Mouse (Mus musculus) heart, embryonic 15.5 days (tissue): Measurements from ENCODE around the gene Hnrnpul1. TPM values are rescaled to one million over a fixed set of nuclear protein-coding genes. Genes with fewer than 3 reads are reported as not detected.

Experiments
- ATAC-seq: fragments of 200-750 bp; cut with Nextera tagmentation; replicated peaks from 2 replicates; pipeline ENCODE4 v1.8.0; 2017; ENCODE audit warnings: low read depth, moderate TSS enrichment; ENCODE audit not compliant: insufficient number of reproducible peaks, insufficient read depth, low FRiP score
- H3K27ac ChIP-seq: fragments of 300-500 bp; sonication (generic); 2 replicates; pipeline ENCODE4 v1.5.1; 2015; ENCODE audit warnings: mild to moderate bottlenecking, inconsistent platforms
- H3K27me3 ChIP-seq: fragments of 300-500 bp; sonication (generic); 2 replicates; pipeline ENCODE4 v1.6.1; 2015; ENCODE audit warnings: inconsistent platforms
- H3K36me3 ChIP-seq: fragments of 300-500 bp; sonication (generic); 2 replicates; pipeline ENCODE4 v1.6.1; 2015; ENCODE audit warnings: mild to moderate bottlenecking, inconsistent platforms
- H3K4me1 ChIP-seq: fragments of 300-500 bp; sonication (generic); replicated peaks from 2 replicates; pipeline ENCODE4 v1.6.1; 2015; ENCODE audit warnings: inconsistent platforms
- H3K4me2 ChIP-seq: fragments of 300-500 bp; sonication (generic); 2 replicates; pipeline ENCODE4 v1.6.1; 2015; ENCODE audit warnings: inconsistent platforms, mild to moderate bottlenecking, moderate library complexity
- H3K4me3 ChIP-seq: fragments of 300-500 bp; sonication (generic); 2 replicates; pipeline ENCODE4 v1.5.1; 2015; ENCODE audit warnings: mild to moderate bottlenecking, inconsistent platforms
- H3K9ac ChIP-seq: fragments of 300-500 bp; sonication (generic); 2 replicates; pipeline ENCODE4 v1.6.1; 2015; ENCODE audit warnings: mild to moderate bottlenecking, inconsistent platforms
- H3K9me3 ChIP-seq: fragments of 300-500 bp; sonication (generic); replicated peaks from 2 replicates; pipeline ENCODE4 v1.6.1; 2016; ENCODE audit warnings: inconsistent platforms
- WGBS: fragments of 180-500 bp; shearing (Covaris S2); methylation state at CpG from one replicate; pipeline ENCODE4 v1.1.7; 2015; ENCODE audit warnings: mixed read lengths; 5-methylcytosine and 5-hydroxymethylcytosine counted together
- polyA plus RNA-seq: library from polyadenylated mRNA; unstranded; fragments of >200 nt; fragmentation: Nextera tagmentation; extraction: Ambion mirVana; gene quantifications from 2 replicates; pipeline ENCODE4 v1.2.1, GENCODE M21; 2015

Gene Hnrnpul1
- polyA plus RNA-seq, 1 experiment from 2014 or later: 35.4 TPM

- ATAC-seq: peak; percentile 76
- peak within 1 kb of the TSS; percentile 59 for H3K4me3 ChIP-seq
- H3K36me3 ChIP-seq: no peaks in the 10 kb centered on the region
- H3K27ac ChIP-seq: peak within 1 kb of the TSS; percentile 66
- 2% methylated on average over 27 of the region's 30 CpGs for WGBS
- peaks cover 36% of the 10 kb centered on the region for H3K4me1 ChIP-seq
- H3K27me3 ChIP-seq: no peaks in the 10 kb centered on the region
- H3K9ac ChIP-seq: peak within 1 kb of the TSS; percentile 60
- H3K4me2 ChIP-seq: peak within 1 kb of the TSS; percentile 88
- no peaks in the 10 kb centered on the region for H3K9me3 ChIP-seq
These were observed 33.9 kb upstream of the Hnrnpul1 start, which contains the start of gene Axl for GRCm38 (mm10) chr7:25788220-25789128. Gene Axl (minus strand): TSS chr7:25788705.

- H3K9ac ChIP-seq: peak overlapping the region; percentile 60
- no peaks in the 10 kb centered on the region for H3K9me3 ChIP-seq
- H3K4me3 ChIP-seq: peak overlapping the region; percentile 59
- H3K36me3 ChIP-seq: no peaks in the 10 kb centered on the region
- peak overlapping the region; percentile 88 for H3K4me2 ChIP-seq
- ATAC-seq: peak; percentile 32; the same call in 1 of the 2 replicates
- H3K4me1 ChIP-seq: peaks cover 41% of the 10 kb centered on the region
- no peaks in the 10 kb centered on the region for H3K27me3 ChIP-seq
- H3K27ac ChIP-seq: peak overlapping the region; percentile 66
- WGBS: 14% methylated on average over 8 of the region's 9 CpGs
These were observed 33.1 kb upstream of the Hnrnpul1 start for GRCm38 (mm10) chr7:25787456-25788219.

- peak overlapping the region; percentile 59 for H3K4me3 ChIP-seq
- H3K27me3 ChIP-seq: no peaks in the 10 kb centered on the region
- no peaks in the 10 kb centered on the region for H3K36me3 ChIP-seq
- 37% methylated on average over 4 of the region's 4 CpGs for WGBS
- peak overlapping the region; percentile 88 for H3K4me2 ChIP-seq
- H3K9ac ChIP-seq: peak overlapping the region; percentile 52; the same call in 1 of the 2 replicates
- no peaks in the 10 kb centered on the region for H3K9me3 ChIP-seq
- H3K27ac ChIP-seq: no peak overlapping the region
- ATAC-seq: no peak
- peaks cover 45% of the 10 kb centered on the region for H3K4me1 ChIP-seq
These were observed 32.4 kb upstream of the Hnrnpul1 start for GRCm38 (mm10) chr7:25786974-25787373.

- WGBS: 61% methylated on average over 4 of the region's 4 CpGs
- Histone ChIP-seq H3K4me2 (no peak overlapping the region), H3K4me3 (no peak overlapping the region), H3K9me3 (no peaks in the 10 kb centered on the region), H3K4me1 (peaks cover 58% of the 10 kb centered on the region), H3K27ac (no peak overlapping the region), H3K27me3 (no peaks in the 10 kb centered on the region), H3K36me3 (no peaks in the 10 kb centered on the region), H3K9ac (no peak overlapping the region)
- ATAC-seq: no peak
These were observed 31.2 kb upstream of the Hnrnpul1 start for GRCm38 (mm10) chr7:25785752-25786151.

- 45% methylated on average over 1 of the region's 1 CpGs for WGBS
- no peak overlapping the region for H3K4me2 ChIP-seq
- no peak overlapping the region for H3K9ac ChIP-seq
- H3K27me3 ChIP-seq: no peaks in the 10 kb centered on the region
- peaks cover 58% of the 10 kb centered on the region for H3K4me1 ChIP-seq
- no peaks in the 10 kb centered on the region for H3K9me3 ChIP-seq
- H3K36me3 ChIP-seq: no peaks in the 10 kb centered on the region
- no peak overlapping the region for H3K4me3 ChIP-seq
- H3K27ac ChIP-seq: no peak overlapping the region
- ATAC-seq: no peak
These were observed 30.3 kb upstream of the Hnrnpul1 start for GRCm38 (mm10) chr7:25784808-25785207.

- Histone ChIP-seq H3K27ac (no peak overlapping the region), H3K27me3 (no peaks in the 10 kb centered on the region), H3K9ac (no peak overlapping the region), H3K4me2 (no peak overlapping the region), H3K9me3 (no peaks in the 10 kb centered on the region), H3K4me1 (peaks cover 50% of the 10 kb centered on the region), H3K4me3 (no peak overlapping the region), H3K36me3 (no peaks in the 10 kb centered on the region)
- ATAC-seq: no peak
- 34% methylated on average over 8 of the region's 8 CpGs for WGBS
These were observed 29.2 kb upstream of the Hnrnpul1 start for GRCm38 (mm10) chr7:25783746-25784145.

GRCm38 (mm10) chr7:25782744-25783143 is 28.2 kb upstream of the Hnrnpul1 start:
- peaks cover 40% of the 10 kb centered on the region for H3K4me1 ChIP-seq

GRCm38 (mm10) chr7:25781937-25782610 is 27.5 kb upstream of the Hnrnpul1 start:
- Histone ChIP-seq H3K9me3 (no peaks in the 10 kb centered on the region), H3K27ac (peak overlapping the region; percentile 55), H3K4me2 (peak overlapping the region; percentile 77), H3K4me3 (peak overlapping the region; percentile 42), H3K4me1 (peaks cover 35% of the 10 kb centered on the region), H3K27me3 (no peaks in the 10 kb centered on the region), H3K36me3 (no peaks in the 10 kb centered on the region), H3K9ac (peak overlapping the region; percentile 37)
- WGBS: 38% methylated on average over 11 of the region's 11 CpGs
- peak; percentile 57 for ATAC-seq

More at GRCm38 (mm10) chr7:25782744-25783143, 28.2 kb upstream of the Hnrnpul1 start:
- ATAC-seq: no peak
- H3K36me3 ChIP-seq: no peaks in the 10 kb centered on the region
- H3K9me3 ChIP-seq: no peaks in the 10 kb centered on the region
- H3K27ac ChIP-seq: peak overlapping the region; percentile 20; the same call in 1 of the 2 replicates
- WGBS: 66% methylated on average over 6 of the region's 6 CpGs
- H3K4me3 ChIP-seq: no peak overlapping the region
- no peak overlapping the region for H3K4me2 ChIP-seq
- H3K9ac ChIP-seq: no peak overlapping the region
- H3K27me3 ChIP-seq: no peaks in the 10 kb centered on the region

- no peaks in the 10 kb centered on the region for H3K9me3 ChIP-seq
- H3K36me3 ChIP-seq: no peaks in the 10 kb centered on the region
- H3K4me3 ChIP-seq: peak overlapping the region; percentile 42
- no peaks in the 10 kb centered on the region for H3K27me3 ChIP-seq
- H3K4me2 ChIP-seq: peak overlapping the region; percentile 77
- ATAC-seq: peak; percentile 40
- peak overlapping the region; percentile 37 for H3K9ac ChIP-seq
- H3K4me1 ChIP-seq: peaks cover 30% of the 10 kb centered on the region
- peak overlapping the region; percentile 55 for H3K27ac ChIP-seq
- WGBS: 10% methylated on average over 33 of the region's 33 CpGs
These were observed 26.9 kb upstream of the Hnrnpul1 start for GRCm38 (mm10) chr7:25781321-25781936.

GRCm38 (mm10) chr7:25780753-25781152 is 26.2 kb upstream of the Hnrnpul1 start:
- Histone ChIP-seq H3K36me3 (no peaks in the 10 kb centered on the region), H3K9me3 (no peaks in the 10 kb centered on the region), H3K27me3 (no peaks in the 10 kb centered on the region), H3K27ac (0 out of 2 replicates have a peak overlapping the region, but pooled peaks have one; percentile 55), H3K4me3 (no peak overlapping the region), H3K4me1 (peaks cover 28% of the 10 kb centered on the region), H3K4me2 (no peak overlapping the region), H3K9ac (no peak overlapping the region)
- ATAC-seq: no peak
- WGBS: 54% methylated on average over 4 of the region's 4 CpGs
